Mouse (Mus musculus): ENCODE data around the gene Tifa. TPM values are rescaled to one million over a fixed set of nuclear protein-coding genes. Genes with fewer than 3 reads are reported as not detected.

The Tifa gene
- 68.3 and 80.1 TPM in 2 replicates for polyA plus RNA-seq (2012; ENCODE audit: low replicate concordance)

DNA sequence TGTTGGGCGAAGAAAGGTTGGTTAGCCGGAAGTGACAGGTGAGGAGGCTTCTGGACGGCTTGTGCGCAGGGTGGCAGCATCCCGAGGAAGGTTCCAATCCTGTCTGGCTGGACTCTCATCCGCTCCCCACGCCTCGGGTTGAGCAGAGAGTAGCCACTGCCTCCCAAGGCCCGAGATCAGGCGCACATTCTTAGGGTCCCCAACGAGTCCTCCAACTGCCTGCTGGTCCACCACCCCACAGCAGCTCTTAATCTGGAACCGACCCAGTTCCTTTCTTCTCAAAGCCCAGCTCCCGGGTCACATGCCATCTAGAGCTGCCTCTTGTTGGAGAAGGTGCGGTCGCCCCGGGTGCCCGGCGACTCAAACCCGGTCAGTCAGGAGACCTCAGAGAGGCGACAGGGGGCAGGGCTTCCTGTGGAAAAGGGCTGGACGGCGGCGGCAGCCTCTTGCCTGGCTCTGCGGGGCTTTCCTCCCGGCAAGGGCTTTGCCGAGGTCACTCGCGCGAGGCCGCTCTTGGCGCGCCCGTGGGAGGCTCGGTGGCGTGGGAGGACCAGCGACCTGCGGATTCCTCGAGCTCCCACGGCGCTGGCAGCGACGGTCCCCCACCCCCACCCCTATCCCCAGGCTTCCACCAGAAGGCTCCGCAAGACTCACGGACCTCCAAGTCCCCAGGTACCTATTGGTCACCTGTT lies at the start of gene Tifa:
Gene Tifa, plus strand, starts transcription at position 306 of the 692 bp plus-strand sequence.

DNA sequence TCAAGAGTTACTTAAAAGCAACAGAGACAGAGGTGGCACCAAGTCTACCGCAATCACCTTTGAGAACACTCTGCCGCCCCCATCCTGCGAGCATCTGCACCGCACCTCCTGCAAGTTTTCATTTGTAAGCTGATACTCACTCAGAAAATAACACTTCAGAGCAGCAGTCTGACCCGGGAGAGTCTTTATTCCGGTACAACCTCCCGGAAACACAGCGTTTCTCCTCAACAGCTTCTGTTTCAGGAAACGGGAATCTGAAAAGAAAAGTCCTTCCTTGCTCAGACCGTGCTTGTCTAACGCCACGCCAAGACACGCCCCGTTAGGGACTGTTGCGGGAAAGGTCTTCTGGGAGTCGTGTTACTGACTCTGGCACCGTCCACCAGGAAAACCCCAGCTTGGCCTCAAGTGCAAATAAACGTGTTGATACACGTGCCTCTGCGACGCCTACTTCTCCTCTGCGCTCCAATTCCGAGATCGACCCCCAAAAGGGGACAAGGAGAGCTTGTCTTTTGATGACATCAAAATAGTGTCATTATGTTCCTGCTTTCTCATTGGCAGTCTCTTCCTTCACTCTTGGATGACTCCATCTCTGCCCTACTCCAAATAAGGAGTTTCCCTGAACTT lies 9.5 kb upstream of the Tifa start, which contains the start of gene Alpk1:
Gene Alpk1, minus strand, starts transcription at position 507 of the 624 bp plus-strand sequence.

DNA sequence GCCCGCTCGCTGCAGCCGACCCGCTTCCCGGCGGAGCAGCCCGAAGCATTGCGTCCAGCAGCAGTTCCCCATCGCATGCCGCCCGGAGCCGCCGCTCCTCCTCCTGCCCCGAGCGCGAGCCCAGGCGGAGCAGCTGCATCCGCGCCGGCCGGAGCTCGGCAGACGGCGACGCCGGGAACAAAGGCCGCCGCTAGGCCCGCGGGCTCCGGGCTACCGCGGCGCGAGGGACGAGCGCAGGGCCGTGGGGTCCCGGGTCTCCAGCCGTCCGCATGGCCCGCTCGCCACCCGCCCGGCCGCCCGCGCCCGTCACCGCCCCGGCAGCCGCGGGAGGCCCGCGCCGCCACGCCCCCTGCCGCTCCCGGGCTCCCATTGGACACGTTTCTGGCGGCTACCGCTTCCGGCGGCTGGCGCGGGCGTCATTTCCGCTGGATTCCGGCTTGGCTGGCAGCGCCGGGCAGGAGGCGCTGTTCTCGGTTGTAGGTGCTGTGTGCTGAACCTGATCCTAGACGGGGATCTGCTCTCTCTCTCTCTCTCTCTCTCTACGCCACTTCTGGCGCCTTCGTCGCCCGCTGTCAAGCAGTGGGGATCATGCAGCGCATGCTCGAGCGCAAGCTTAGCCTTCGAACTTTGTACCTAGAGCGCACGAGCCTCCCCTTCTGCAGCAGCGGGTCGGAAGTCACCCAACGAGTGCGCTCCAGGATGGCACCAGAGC lies 47.7 kb downstream of the Tifa start, which contains the start of gene Ap1ar:
Gene Ap1ar, minus strand, starts transcription at position 370 of the 712 bp plus-strand sequence.

Other genes starting within 250 kb of the Tifa start
- 11.8 and 20.3 TPM in 2 replicates for gene Larp7, start 236.5 kb upstream of the Tifa start, polyA plus RNA-seq (2012; ENCODE audit: low replicate concordance)
- gene Zgrf1, start 236.3 kb upstream of the Tifa start, polyA plus RNA-seq (2012; ENCODE audit: low replicate concordance): 0.48 and 2.2 TPM in 2 replicates
- gene Neurog2, start 156.7 kb upstream of the Tifa start, polyA plus RNA-seq (2012; ENCODE audit: low replicate concordance): not detected in 2 replicates
- gene Alpk1, start 9.3 kb upstream of the Tifa start, polyA plus RNA-seq (2012; ENCODE audit: low replicate concordance): 0.24 and 0.38 TPM in 2 replicates
- 32.9 and 57.1 TPM in 2 replicates for gene Ap1ar, start 47.7 kb downstream of the Tifa start, polyA plus RNA-seq (2012; ENCODE audit: low replicate concordance)
- 35.4 and 79.5 TPM in 2 replicates for gene Fam241a, start 106.5 kb downstream of the Tifa start, polyA plus RNA-seq (2012; ENCODE audit: low replicate concordance)

All from leukemia stem cell, adult 10-12 weeks (primary cell).